Mouse (Mus musculus): ENCODE measurements around the gene Ppm1h. TPM values are rescaled to one million over a fixed set of nuclear protein-coding genes. Genes with fewer than 3 reads are reported as not detected.
A peak's percentile ranks its signal among the peaks of the same experiment; 100 is the strongest.
"Not testable (repeated sequence)": the region's sequence is repeated elsewhere in the genome, so short reads cannot be mapped to it uniquely, and the experiment has no call there.

Ppm1h gene
- total and polyA plus RNA-seq, 3 experiments: 6.9 to 14.9 TPM; not detected in 1

- TF ChIP-seq ZC3H11A (IDR thresholded peaks at IDR 0.05; ENCODE audit: low read depth, low read length) (no peak), MYB (IDR thresholded peaks at IDR 0.05; ENCODE audit: low read depth, low read length) (no peak), NELFE (IDR thresholded peaks at IDR 0.05; ENCODE audit: low read depth, low read length) (no peak), GABPA (IDR thresholded peaks at IDR 0.05; ENCODE audit: low read depth, low read length) (no peak), CHD1 (IDR thresholded peaks at IDR 0.05; ENCODE audit: low read depth, low read length) (no peak), MEF2A (IDR thresholded peaks at IDR 0.05; ENCODE audit: extremely low read depth, insufficient replicate concordance, low read depth, low read length, poor library complexity, severe bottlenecking) (no peak), GATA1 (IDR thresholded peaks at IDR 0.05; ENCODE audit: low read depth, low read length) (peak; percentile 76), SIN3A (IDR thresholded peaks at IDR 0.05; ENCODE audit: low read length) (peak; percentile 47), JUND (IDR thresholded peaks at IDR 0.05; ENCODE audit: low read depth, low read length) (no peak), TCF12 (IDR thresholded peaks at IDR 0.05; ENCODE audit: low read depth, low read length) (peak; percentile 82), MAX (IDR thresholded peaks at IDR 0.05; ENCODE audit: low read length) (0 out of 2 replicates have a peak, but pooled peaks have one; percentile 20)
Observed at GRCm38 (mm10) chr10:122933053-122933838, 254.7 kb downstream of the Ppm1h start (continued).

- not testable (repeated sequence) for H3K4me3 ChIP-seq (ENCODE audit: control insufficient read depth in 1 of 2, insufficient read depth in 1 of 2, low read depth in 2 of 2, low read length in 2 of 2); H3K79me2 ChIP-seq (ENCODE audit: control insufficient read depth, insufficient read depth, low read length, poor library complexity); H3K9me3 ChIP-seq (replicated peaks; ENCODE audit: insufficient read depth, low read length); DNase-seq (ENCODE audit: low read depth, low spot score); H3K27me3 ChIP-seq (ENCODE audit: control insufficient read depth in 1 of 2, insufficient read depth in 2 of 2, low read length in 2 of 2); H3K9ac ChIP-seq (ENCODE audit: control insufficient read depth, low read depth, low read length, poor library complexity, severe bottlenecking); H3K27ac ChIP-seq (ENCODE audit: control insufficient read depth, low read depth, low read length)
- Histone ChIP-seq H3K4me1 (ENCODE audit: control insufficient read depth in 1 of 2, insufficient read depth in 2 of 2, low read length in 2 of 2) (peaks cover 19 to 31% of the 10 kb centered on the region in 2 experiments), H3K36me3 (ENCODE audit: control insufficient read depth in 1 of 2, insufficient read depth in 2 of 2, low read length in 2 of 2) (peaks cover 0 to 21% of the 10 kb centered on the region in 2 experiments; a peak in 2 of 4 replicates)
Observed at GRCm38 (mm10) chr10:122935406-122935805, 256.8 kb downstream of the Ppm1h start.

GRCm38 (mm10) chr10:122937380-122937779 is 258.8 kb downstream of the Ppm1h start:
- peaks cover 0 to 10% of the 10 kb centered on the region in 2 experiments; a peak in 2 of 4 replicates for H3K36me3 ChIP-seq (ENCODE audit: control insufficient read depth in 1 of 2, insufficient read depth in 2 of 2, low read length in 2 of 2)
- H3K9ac ChIP-seq (ENCODE audit: control insufficient read depth, low read depth, low read length, poor library complexity, severe bottlenecking); H3K4me3 ChIP-seq (ENCODE audit: control insufficient read depth in 1 of 2, insufficient read depth in 1 of 2, low read depth in 2 of 2, low read length in 2 of 2); DNase-seq (ENCODE audit: low read depth, low spot score); H3K27me3 ChIP-seq (ENCODE audit: control insufficient read depth in 1 of 2, insufficient read depth in 2 of 2, low read length in 2 of 2); H3K9me3 ChIP-seq (replicated peaks; ENCODE audit: insufficient read depth, low read length); H3K27ac ChIP-seq (ENCODE audit: control insufficient read depth, low read depth, low read length); H3K79me2 ChIP-seq (ENCODE audit: control insufficient read depth, insufficient read depth, low read length, poor library complexity): not testable (repeated sequence)
- H3K4me1 ChIP-seq (ENCODE audit: control insufficient read depth in 1 of 2, insufficient read depth in 2 of 2, low read length in 2 of 2): peaks cover 10 to 12% of the 10 kb centered on the region in 2 experiments

GRCm38 (mm10) chr10:122939546-122939945 is 261.0 kb downstream of the Ppm1h start:
- no peak for DNase-seq (ENCODE audit: low read depth, low spot score)
- no peaks in the 10 kb centered on the region for H3K27me3 ChIP-seq (ENCODE audit: control insufficient read depth in 1 of 2, insufficient read depth in 2 of 2, low read length in 2 of 2)
- no peaks in the 10 kb centered on the region for H3K36me3 ChIP-seq (ENCODE audit: control insufficient read depth in 1 of 2, insufficient read depth in 2 of 2, low read length in 2 of 2)
- no peaks in the 10 kb centered on the region for H3K9me3 ChIP-seq (replicated peaks; ENCODE audit: insufficient read depth, low read length)
- no peaks in the 10 kb centered on the region for H3K79me2 ChIP-seq (ENCODE audit: control insufficient read depth, insufficient read depth, low read length, poor library complexity)
- no peak overlapping the region for H3K27ac ChIP-seq (ENCODE audit: control insufficient read depth, low read depth, low read length)
- no peaks in the 10 kb centered on the region; a peak in 1 of 4 replicates for H3K4me1 ChIP-seq (ENCODE audit: control insufficient read depth in 1 of 2, insufficient read depth in 2 of 2, low read length in 2 of 2)
- H3K4me3 ChIP-seq (ENCODE audit: control insufficient read depth in 1 of 2, insufficient read depth in 1 of 2, low read depth in 2 of 2, low read length in 2 of 2): no peak overlapping the region
- H3K9ac ChIP-seq (ENCODE audit: control insufficient read depth, low read depth, low read length, poor library complexity, severe bottlenecking): no peak overlapping the region
- TF ChIP-seq TBP (IDR thresholded peaks at IDR 0.05; ENCODE audit: low read depth, low read length): no peak
- TF ChIP-seq UBTF (IDR thresholded peaks at IDR 0.05; ENCODE audit: borderline replicate concordance, insufficient read depth, low read depth, low read length): no peak
- TF ChIP-seq MEF2A (IDR thresholded peaks at IDR 0.05; ENCODE audit: extremely low read depth, insufficient replicate concordance, low read depth, low read length, poor library complexity, severe bottlenecking): no peak
